Mouse (Mus musculus) lung, embryonic 14.5 days (tissue): ENCODE measurements around the gene Olfr1390. TPM values are rescaled to one million over a fixed set of nuclear protein-coding genes. Genes with fewer than 3 reads are reported as not detected.
"Not testable (repeated sequence)": the region's sequence is repeated elsewhere in the genome, so short reads cannot be mapped to it uniquely, and the experiment has no call there.

Experiments used
- ATAC-seq: fragments of 200-750 bp; cut with Nextera tagmentation; 2 replicates; pipeline ENCODE4 v1.8.0; 2017; ENCODE audit warnings: mild to moderate bottlenecking, moderate TSS enrichment, moderate library complexity; ENCODE audit not compliant: insufficient read depth
- DNase-seq: peaks from one replicate; pipeline ENCODE4 v3.0.0-alpha.2; 2015
- H3K27ac ChIP-seq: fragments of 300-500 bp; sonication (generic); 2 replicates; pipeline ENCODE4 v1.5.1; 2014; ENCODE audit warnings: low read depth, mild to moderate bottlenecking, moderate library complexity
- H3K27me3 ChIP-seq: fragments of 300-500 bp; sonication (generic); 2 replicates; pipeline ENCODE4 v1.6.1; 2014; ENCODE audit warnings: low read length, control low read depth; ENCODE audit not compliant: insufficient read depth
- H3K36me3 ChIP-seq: fragments of 300-500 bp; sonication (generic); 2 replicates; pipeline ENCODE4 v1.6.1; 2014; ENCODE audit warnings: control low read depth; ENCODE audit not compliant: insufficient read depth
- H3K4me1 ChIP-seq: fragments of 300-500 bp; sonication (generic); 2 replicates; pipeline ENCODE4 v1.6.1; 2014; ENCODE audit warnings: antibody characterized with exemption, control low read depth; ENCODE audit not compliant: insufficient read depth
- H3K4me2 ChIP-seq: fragments of 300-500 bp; sonication (generic); 2 replicates; pipeline ENCODE4 v1.6.1; 2014; ENCODE audit warnings: mild to moderate bottlenecking
- H3K4me3 ChIP-seq: fragments of 300-500 bp; sonication (generic); 2 replicates; pipeline ENCODE4 v1.5.1; 2014; ENCODE audit warnings: low read depth, low read length
- H3K9ac ChIP-seq: fragments of 300-500 bp; sonication (generic); 2 replicates; pipeline ENCODE4 v1.6.1; 2014
- H3K9me3 ChIP-seq: fragments of 300-500 bp; sonication (generic); 2 replicates; pipeline ENCODE4 v1.6.1; 2016; ENCODE audit warnings: low read depth, low read length, control low read depth
- CTCF ChIP-seq: IDR thresholded peaks from 2 replicates; pipeline ENCODE4 v1.5.1; 2016; ENCODE audit warnings: antibody characterized with exemption, low read depth
- WGBS: fragments of 180-500 bp; shearing (Covaris S2); extraction: QIAGEN DNeasy Blood & Tissue Kit; methylation state at CpG from one replicate; pipeline ENCODE4 v1.1.7; 2014; 5-methylcytosine and 5-hydroxymethylcytosine counted together
- polyA plus RNA-seq: library from polyadenylated mRNA; unstranded; fragments of >200 nt; fragmentation: Nextera tagmentation; extraction: Ambion mirVana; gene quantifications from 2 replicates; pipeline ENCODE4 v1.2.1, GENCODE M21; 2014

The Olfr1390 gene
- not detected in 2 replicates for polyA plus RNA-seq

- ATAC-seq = no peak
- H3K9me3 ChIP-seq = no peaks in the 10 kb centered on the region
- H3K4me3 ChIP-seq = no peak within 1 kb of the TSS
- 88% methylated on average over 1 of the region's 1 CpGs for WGBS
- H3K9ac ChIP-seq = no peak within 1 kb of the TSS
- H3K27me3 ChIP-seq = no peaks in the 10 kb centered on the region
- no peak within 1 kb of the TSS for H3K4me2 ChIP-seq
- no peak within 1 kb of the TSS for H3K27ac ChIP-seq
- DNase-seq = no peak
- H3K36me3 ChIP-seq = no peaks in the 10 kb centered on the region
- no peaks in the 10 kb centered on the region for H3K4me1 ChIP-seq
- TF ChIP-seq CTCF = no peak
Observed at GRCm38 (mm10) chr11:49334888-49335287, at the start of gene Olfr1390. Gene Olfr1390 (plus strand): TSS chr11:49335188.

GRCm38 (mm10) chr11:49287251-49287650 is 47.7 kb upstream of the Olfr1390 start:
- Histone ChIP-seq H3K27me3 (no peaks in the 10 kb centered on the region), H3K9me3 (no peaks in the 10 kb centered on the region), H3K4me3 (no peak overlapping the region), H3K4me2 (no peak overlapping the region), H3K36me3 (no peaks in the 10 kb centered on the region), H3K27ac (no peak overlapping the region), H3K9ac (no peak overlapping the region), H3K4me1 (no peaks in the 10 kb centered on the region)
- DNase-seq (no peak), ATAC-seq (no peak)
- 56% methylated on average over 2 of the region's 2 CpGs for WGBS
- TF ChIP-seq CTCF = no peak

GRCm38 (mm10) chr11:49292777-49293176 is 42.2 kb upstream of the Olfr1390 start:
- Histone ChIP-seq H3K4me2 (no peak overlapping the region), H3K36me3 (no peaks in the 10 kb centered on the region), H3K9me3 (no peaks in the 10 kb centered on the region), H3K4me1 (no peaks in the 10 kb centered on the region), H3K27me3 (no peaks in the 10 kb centered on the region), H3K4me3 (no peak overlapping the region), H3K9ac (no peak overlapping the region), H3K27ac (no peak overlapping the region)
- 59% methylated on average over 3 of the region's 3 CpGs for WGBS
- TF ChIP-seq CTCF = no peak
- ATAC-seq (no peak), DNase-seq (peak; percentile 17)

- no peak for ATAC-seq
- no peaks in the 10 kb centered on the region for H3K27me3 ChIP-seq
- TF ChIP-seq CTCF = no peak
- H3K4me2 ChIP-seq = no peak within 1 kb of the TSS
- H3K4me1 ChIP-seq = no peaks in the 10 kb centered on the region
- no peak within 1 kb of the TSS for H3K9ac ChIP-seq
- no peak for DNase-seq
- no peaks in the 10 kb centered on the region for H3K9me3 ChIP-seq
- no peak within 1 kb of the TSS for H3K27ac ChIP-seq
- H3K36me3 ChIP-seq = no peaks in the 10 kb centered on the region
- H3K4me3 ChIP-seq = no peak within 1 kb of the TSS
Observed at GRCm38 (mm10) chr11:49304441-49304840, 30.5 kb upstream of the Olfr1390 start, which contains the start of gene Olfr10. Gene Olfr10 (plus strand): TSS chr11:49304741.

GRCm38 (mm10) chr11:49308547-49308946 is 26.4 kb upstream of the Olfr1390 start:
- not testable (repeated sequence) for DNase-seq, H3K4me1 ChIP-seq, ATAC-seq, H3K4me2 ChIP-seq, H3K4me3 ChIP-seq, H3K36me3 ChIP-seq, H3K9me3 ChIP-seq, H3K27ac ChIP-seq, H3K9ac ChIP-seq, H3K27me3 ChIP-seq
- 75% methylated on average over 5 of the region's 5 CpGs for WGBS

- no peaks in the 10 kb centered on the region for H3K27me3 ChIP-seq
- H3K4me1 ChIP-seq = no peaks in the 10 kb centered on the region
- no peak for ATAC-seq
- H3K9ac ChIP-seq = no peak within 1 kb of the TSS
- no peaks in the 10 kb centered on the region for H3K9me3 ChIP-seq
- no peak within 1 kb of the TSS for H3K4me2 ChIP-seq
- H3K27ac ChIP-seq = no peak within 1 kb of the TSS
- no peak within 1 kb of the TSS for H3K4me3 ChIP-seq
- DNase-seq = no peak
- WGBS = 64% methylated on average over 2 of the region's 2 CpGs
- H3K36me3 ChIP-seq = no peaks in the 10 kb centered on the region
- TF ChIP-seq CTCF = no peak
Observed at GRCm38 (mm10) chr11:49322442-49322841, 12.5 kb upstream of the Olfr1390 start, which contains the start of gene Olfr1391. Gene Olfr1391 (plus strand): TSS chr11:49322742.

GRCm38 (mm10) chr11:49326726-49327125 is 8.3 kb upstream of the Olfr1390 start:
- WGBS = 76% methylated on average over 3 of the region's 3 CpGs
- DNase-seq = no peak

GRCm38 (mm10) chr11:49329686-49330085 is 5.3 kb upstream of the Olfr1390 start:
- no peaks in the 10 kb centered on the region for H3K4me1 ChIP-seq
- H3K4me2 ChIP-seq = no peak overlapping the region
- WGBS = 73% methylated on average over 1 of the region's 1 CpGs
- ATAC-seq (no peak), DNase-seq (no peak)
- H3K9ac ChIP-seq = no peak overlapping the region
- no peaks in the 10 kb centered on the region for H3K27me3 ChIP-seq
- TF ChIP-seq CTCF = no peak
- no peak overlapping the region for H3K4me3 ChIP-seq
- H3K9me3 ChIP-seq = no peaks in the 10 kb centered on the region
- no peaks in the 10 kb centered on the region for H3K36me3 ChIP-seq
- H3K27ac ChIP-seq = no peak overlapping the region

More at GRCm38 (mm10) chr11:49326726-49327125, 8.3 kb upstream of the Olfr1390 start:
- no peak for TF ChIP-seq CTCF
- H3K4me3 ChIP-seq = no peak overlapping the region
- ATAC-seq = no peak
- H3K27me3 ChIP-seq = no peaks in the 10 kb centered on the region
- H3K4me2 ChIP-seq = no peak overlapping the region
- H3K27ac ChIP-seq = no peak overlapping the region
- no peaks in the 10 kb centered on the region for H3K36me3 ChIP-seq
- H3K4me1 ChIP-seq = no peaks in the 10 kb centered on the region
- H3K9ac ChIP-seq = no peak overlapping the region
- H3K9me3 ChIP-seq = no peaks in the 10 kb centered on the region
